Mouse (Mus musculus): ENCODE measurements at regions not wholly inside any gene's neighbourhood (a gene's known extent, or its start where the extent isn't known, plus 50 kb on each side); places are given as distances from the start of the nearest gene placed in this dataset.

- Histone ChIP-seq H3K4me1 (ENCODE audit: insufficient read depth, low read length) (no peaks in the 10 kb centered on the region), H3K4me3 (ENCODE audit: low read depth, low read length) (no peak overlapping the region), H3K27me3 (ENCODE audit: insufficient read depth, low read length) (no peaks in the 10 kb centered on the region), H3K36me3 (ENCODE audit: insufficient read depth, low read length) (no peaks in the 10 kb centered on the region), H3K9ac (replicated peaks; ENCODE audit: low read length, poor library complexity, severe bottlenecking) (no peak overlapping the region), H3K4me2 (ENCODE audit: low read depth, low read length, poor library complexity, severe bottlenecking) (no peak overlapping the region), H3K9me3 (ENCODE audit: low read length) (no peaks in the 10 kb centered on the region), H3K27ac (ENCODE audit: low read depth, low read length) (no peak overlapping the region)
- WGBS = 31% methylated on average over 7 of the region's 7 CpGs
- ATAC-seq (ENCODE audit: low FRiP score) (no peak), DNase-seq (ENCODE audit: low spot score) (peak; percentile 27)
- no peak for TF ChIP-seq CTCF (IDR thresholded peaks at IDR 0.05)
These were observed 352.1 kb upstream of the Gm6657 start for GRCm38 (mm10) chr12:77841844-77842415.

DNA sequence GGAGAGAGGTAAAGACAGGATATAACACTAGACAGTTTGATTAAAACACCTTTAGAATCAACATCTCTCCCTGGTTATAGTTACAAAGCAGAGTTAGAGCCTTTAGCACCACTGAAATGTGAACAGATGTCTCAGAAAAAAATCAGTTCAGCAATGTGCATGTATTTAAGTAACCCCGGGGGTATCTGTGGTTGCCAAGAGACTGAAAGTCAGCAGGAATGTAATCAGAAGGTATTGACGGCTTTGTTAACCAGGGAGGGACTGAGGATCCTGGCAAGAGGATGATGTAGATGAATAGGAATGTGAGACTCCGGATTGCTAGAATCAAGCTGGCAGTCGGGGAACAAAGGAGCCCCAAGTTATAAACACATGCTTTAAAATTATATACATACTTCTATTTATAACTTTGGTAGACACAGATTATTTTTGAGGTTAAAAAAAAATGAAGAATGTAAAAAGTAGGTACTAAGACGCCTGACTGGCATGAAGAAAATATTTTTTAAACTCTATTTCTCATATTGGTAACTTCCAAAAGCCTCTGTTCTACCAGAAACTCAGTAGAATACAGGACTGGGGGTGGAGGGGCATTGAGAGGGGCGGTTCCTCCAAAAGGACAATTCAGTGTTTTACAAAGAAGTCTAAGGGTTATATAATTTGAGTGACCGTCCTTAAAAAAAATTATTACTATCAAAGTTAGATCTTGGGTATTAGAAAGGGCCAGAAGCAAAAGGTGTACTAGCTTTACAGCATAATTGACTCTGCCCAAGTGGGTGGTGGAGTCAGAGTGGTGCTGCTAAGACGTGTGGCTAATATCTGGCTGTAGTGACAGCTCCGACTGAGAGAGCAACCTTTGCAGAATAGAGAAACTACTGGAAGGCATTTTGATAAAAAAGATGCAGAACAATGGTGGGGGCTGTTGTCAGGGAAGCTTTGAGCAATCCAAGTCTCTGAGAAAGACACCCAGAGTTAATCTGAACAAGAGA is 341.2 kb upstream of the Gm6657 start:
- no peak overlapping the region for H3K9ac ChIP-seq (replicated peaks; ENCODE audit: low read length, poor library complexity, severe bottlenecking)
- no peaks in the 10 kb centered on the region for H3K4me1 ChIP-seq (ENCODE audit: insufficient read depth, low read length)
- ATAC-seq (ENCODE audit: low FRiP score) (no peak), DNase-seq (ENCODE audit: low spot score) (peak; percentile 66)
- WGBS = 22% methylated on average over 9 of the region's 9 CpGs
- H3K27ac ChIP-seq (ENCODE audit: low read depth, low read length) = no peak overlapping the region
- H3K27me3 ChIP-seq (ENCODE audit: insufficient read depth, low read length) = no peaks in the 10 kb centered on the region
- H3K9me3 ChIP-seq (ENCODE audit: low read length) = no peaks in the 10 kb centered on the region
- no peak overlapping the region for H3K4me3 ChIP-seq (ENCODE audit: low read depth, low read length)
- no peak for TF ChIP-seq CTCF (IDR thresholded peaks at IDR 0.05)
- H3K36me3 ChIP-seq (ENCODE audit: insufficient read depth, low read length) = no peaks in the 10 kb centered on the region
- no peak overlapping the region for H3K4me2 ChIP-seq (ENCODE audit: low read depth, low read length, poor library complexity, severe bottlenecking)

- ATAC-seq (ENCODE audit: low FRiP score) (no peak), DNase-seq (ENCODE audit: low spot score) (no peak)
- no peak for TF ChIP-seq CTCF (IDR thresholded peaks at IDR 0.05)
- Histone ChIP-seq H3K9ac (replicated peaks; ENCODE audit: low read length, poor library complexity, severe bottlenecking) (no peak overlapping the region), H3K36me3 (ENCODE audit: insufficient read depth, low read length) (no peaks in the 10 kb centered on the region), H3K27ac (ENCODE audit: low read depth, low read length) (no peak overlapping the region), H3K4me3 (ENCODE audit: low read depth, low read length) (no peak overlapping the region), H3K4me1 (ENCODE audit: insufficient read depth, low read length) (no peaks in the 10 kb centered on the region), H3K4me2 (ENCODE audit: low read depth, low read length, poor library complexity, severe bottlenecking) (no peak overlapping the region), H3K27me3 (ENCODE audit: insufficient read depth, low read length) (no peaks in the 10 kb centered on the region), H3K9me3 (ENCODE audit: low read length) (no peaks in the 10 kb centered on the region)
- 59% methylated on average over 15 of the region's 15 CpGs for WGBS
These were observed 339.6 kb upstream of the Gm6657 start for GRCm38 (mm10) chr12:77854281-77855075.

GRCm38 (mm10) chr12:77855796-77856195 is 338.2 kb upstream of the Gm6657 start:
- H3K9ac ChIP-seq (replicated peaks; ENCODE audit: low read length, poor library complexity, severe bottlenecking) = no peak overlapping the region
- H3K4me3 ChIP-seq (ENCODE audit: low read depth, low read length) = no peak overlapping the region
- no peak for TF ChIP-seq CTCF (IDR thresholded peaks at IDR 0.05)
- DNase-seq (ENCODE audit: low spot score) = peak; percentile 67
- no peaks in the 10 kb centered on the region for H3K27me3 ChIP-seq (ENCODE audit: insufficient read depth, low read length)
- no peaks in the 10 kb centered on the region for H3K9me3 ChIP-seq (ENCODE audit: low read length)
- no peaks in the 10 kb centered on the region for H3K4me1 ChIP-seq (ENCODE audit: insufficient read depth, low read length)
- no peak for ATAC-seq (ENCODE audit: low FRiP score)
- no peaks in the 10 kb centered on the region for H3K36me3 ChIP-seq (ENCODE audit: insufficient read depth, low read length)
- H3K4me2 ChIP-seq (ENCODE audit: low read depth, low read length, poor library complexity, severe bottlenecking) = no peak overlapping the region
- no peak overlapping the region for H3K27ac ChIP-seq (ENCODE audit: low read depth, low read length)
- WGBS = 64% methylated on average over 12 of the region's 12 CpGs

DNA sequence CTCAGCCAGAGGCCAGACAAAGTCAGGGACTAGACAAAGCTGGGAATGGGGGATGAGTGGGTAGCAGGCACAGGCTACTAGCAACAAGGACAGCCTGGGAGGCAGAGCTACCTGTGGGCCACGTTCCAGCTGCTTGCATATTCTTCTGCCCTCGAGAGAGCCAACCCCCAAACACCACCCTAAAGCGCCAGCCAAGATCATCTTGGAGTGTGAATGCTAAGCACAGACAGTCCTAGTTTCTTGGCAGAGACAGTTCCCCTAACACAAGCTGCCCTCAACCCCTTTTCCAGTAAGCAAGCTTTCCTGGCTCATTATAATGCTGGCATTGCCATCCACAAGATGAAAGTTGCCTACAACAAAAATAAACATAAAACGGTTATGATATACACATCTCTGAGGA is 336.8 kb upstream of the Gm6657 start:
- DNase-seq (ENCODE audit: low spot score) (peak; percentile 52), ATAC-seq (ENCODE audit: low FRiP score) (no peak)
- no peaks in the 10 kb centered on the region for H3K36me3 ChIP-seq (ENCODE audit: insufficient read depth, low read length)
- WGBS = 53% methylated on average over 4 of the region's 4 CpGs
- H3K4me2 ChIP-seq (ENCODE audit: low read depth, low read length, poor library complexity, severe bottlenecking) = no peak overlapping the region
- no peaks in the 10 kb centered on the region for H3K27me3 ChIP-seq (ENCODE audit: insufficient read depth, low read length)
- TF ChIP-seq CTCF (IDR thresholded peaks at IDR 0.05) = no peak
- no peak overlapping the region for H3K4me3 ChIP-seq (ENCODE audit: low read depth, low read length)
- no peaks in the 10 kb centered on the region for H3K9me3 ChIP-seq (ENCODE audit: low read length)
- no peak overlapping the region for H3K9ac ChIP-seq (replicated peaks; ENCODE audit: low read length, poor library complexity, severe bottlenecking)
- H3K4me1 ChIP-seq (ENCODE audit: insufficient read depth, low read length) = no peaks in the 10 kb centered on the region
- no peak overlapping the region for H3K27ac ChIP-seq (ENCODE audit: low read depth, low read length)
